Comparison of ENCODE assay signal across 1 mouse cellular context in the genomic region with DNA sequence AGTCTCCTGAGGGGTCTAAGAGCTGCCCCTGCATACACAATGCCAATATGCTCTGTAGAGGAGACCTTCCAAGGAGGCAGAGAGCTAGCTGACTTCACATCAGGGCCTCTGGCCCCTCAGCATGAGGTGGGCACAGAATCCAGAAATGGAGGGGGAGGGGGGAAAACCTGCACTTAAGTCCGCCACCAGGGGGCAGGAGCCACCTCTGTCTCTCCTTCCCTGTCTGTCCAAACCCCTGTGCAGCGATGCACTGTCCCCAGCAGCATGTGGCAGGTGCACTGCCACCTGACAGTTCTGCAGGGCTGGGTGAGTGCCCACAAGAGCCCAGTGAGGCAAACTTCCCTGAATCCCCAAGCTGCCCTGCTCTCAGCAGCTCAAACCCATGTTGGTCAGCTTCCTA.
TF ChIP-seq lines count a peak whose summit lies in the region.

No protein-coding gene starts in this region.

TF ChIP-seq in MEL, 35 proteins besides CTCF, POLR2A, EP300 and RAD21:
- TF ChIP-seq ZKSCAN1 (IDR thresholded peaks at IDR 0.05; ENCODE audit: low read depth, low read length) (0 out of 2 replicates have a peak, but pooled peaks have one; percentile 27), ZC3H11A (IDR thresholded peaks at IDR 0.05; ENCODE audit: low read depth, low read length) (peak; percentile 63), SMC3 (IDR thresholded peaks at IDR 0.05; ENCODE audit: low read depth, low read length) (peak; percentile 82), RCOR1 (IDR thresholded peaks at IDR 0.05; ENCODE audit: low read depth, low read length) (no peak), MYC (IDR thresholded peaks at IDR 0.05; ENCODE audit: low read depth, low read length) (0 out of 2 replicates have a peak, but pooled peaks have one; percentile 32), ETS1 (IDR thresholded peaks at IDR 0.05; ENCODE audit: low read depth, low read length) (no peak), MAZ (IDR thresholded peaks at IDR 0.05; ENCODE audit: low read depth, low read length) (peak; percentile 48; the same call in 1 of the 2 replicates), GABPA (IDR thresholded peaks at IDR 0.05; ENCODE audit: low read depth, low read length) (no peak)
TF ChIP-seq in MEL: peak in this region for 5.
